Mouse (Mus musculus): ENCODE results near the gene Neb. TPM values are rescaled to one million over a fixed set of nuclear protein-coding genes. Genes with fewer than 3 reads are reported as not detected.

The Neb gene
- polyA plus RNA-seq, 1 experiment, result 0.58 TPM

- TF ChIP-seq CTCF (IDR thresholded peaks at IDR 0.05; ENCODE audit: low read depth, low read length) (no peak), POLR2A (IDR thresholded peaks at IDR 0.05; ENCODE audit: borderline replicate concordance, low read depth, low read length) (no peak)
- Histone ChIP-seq H3K27ac (ENCODE audit: insufficient read depth, low read depth, low read length) (no peak overlapping the region), H3K4me1 (ENCODE audit: control insufficient read depth, insufficient read depth, low read length) (no peaks in the 10 kb centered on the region), H3K4me3 (ENCODE audit: insufficient read depth, low read length) (no peak overlapping the region)
Observed at GRCm38 (mm10) chr2:52319020-52319567, 59.2 kb downstream of the Neb start.

- TF ChIP-seq CTCF (IDR thresholded peaks at IDR 0.05; ENCODE audit: low read depth, low read length) (no peak), POLR2A (IDR thresholded peaks at IDR 0.05; ENCODE audit: borderline replicate concordance, low read depth, low read length) (no peak)
- no peak overlapping the region for H3K27ac ChIP-seq (ENCODE audit: insufficient read depth, low read depth, low read length)
- H3K4me3 ChIP-seq (ENCODE audit: insufficient read depth, low read length), result no peak overlapping the region
- H3K4me1 ChIP-seq (ENCODE audit: control insufficient read depth, insufficient read depth, low read length), result no peaks in the 10 kb centered on the region
Observed at GRCm38 (mm10) chr2:52317471-52317870, 60.8 kb downstream of the Neb start.

GRCm38 (mm10) chr2:52315737-52316136, 62.5 kb downstream of the Neb start:
- Histone ChIP-seq H3K4me3 (ENCODE audit: insufficient read depth, low read length) (no peak overlapping the region), H3K27ac (ENCODE audit: insufficient read depth, low read depth, low read length) (no peak overlapping the region), H3K4me1 (ENCODE audit: control insufficient read depth, insufficient read depth, low read length) (no peaks in the 10 kb centered on the region)
- TF ChIP-seq CTCF (IDR thresholded peaks at IDR 0.05; ENCODE audit: low read depth, low read length), result no peak
- TF ChIP-seq POLR2A (IDR thresholded peaks at IDR 0.05; ENCODE audit: borderline replicate concordance, low read depth, low read length), result no peak

DNA sequence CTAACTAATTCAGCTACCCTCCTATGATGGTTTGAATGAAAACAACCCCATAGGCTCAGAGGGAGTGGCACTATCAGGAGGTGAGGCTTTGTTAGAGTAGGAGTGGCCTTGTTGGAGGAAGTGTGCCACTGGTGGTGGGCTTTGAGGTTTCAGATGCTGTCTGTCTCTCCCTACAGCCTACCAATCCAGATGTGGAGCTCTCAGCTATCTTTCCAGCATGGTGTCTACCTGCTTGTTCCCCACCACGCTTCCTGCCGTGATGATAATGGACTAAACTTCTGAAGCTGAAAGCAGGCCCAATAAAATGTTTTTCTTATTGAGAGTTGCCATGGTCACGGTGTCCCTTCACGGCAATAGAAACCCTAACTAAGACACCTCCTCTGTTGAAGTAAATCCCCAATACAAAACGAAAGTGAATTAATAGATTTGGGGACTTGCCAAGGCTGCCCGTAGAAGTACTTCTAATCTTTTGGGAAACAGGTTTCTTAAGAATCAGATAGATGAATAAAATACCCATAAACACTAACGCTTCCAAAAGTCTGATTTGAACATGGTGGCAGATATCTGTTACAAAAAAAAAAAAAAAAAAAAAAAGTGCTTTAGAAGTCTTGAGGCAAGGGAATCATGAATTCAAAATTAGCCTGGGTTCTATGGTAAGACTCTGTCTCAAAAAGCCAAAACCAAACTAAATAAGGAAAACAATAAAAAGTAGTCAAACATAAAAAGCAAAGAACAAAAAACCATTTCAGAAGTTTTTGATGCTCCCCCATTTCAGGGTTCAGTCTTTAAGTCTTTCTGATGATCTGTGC, 63.1 kb downstream of the Neb start:
- Histone ChIP-seq H3K27ac (ENCODE audit: insufficient read depth, low read depth, low read length) (no peak overlapping the region), H3K4me1 (ENCODE audit: control insufficient read depth, insufficient read depth, low read length) (no peaks in the 10 kb centered on the region), H3K4me3 (ENCODE audit: insufficient read depth, low read length) (no peak overlapping the region)
- TF ChIP-seq POLR2A (IDR thresholded peaks at IDR 0.05; ENCODE audit: borderline replicate concordance, low read depth, low read length) (no peak), CTCF (IDR thresholded peaks at IDR 0.05; ENCODE audit: low read depth, low read length) (no peak)

GRCm38 (mm10) chr2:52310757-52311156, 67.5 kb downstream of the Neb start:
- Histone ChIP-seq H3K4me1 (ENCODE audit: control insufficient read depth, insufficient read depth, low read length) (no peaks in the 10 kb centered on the region), H3K4me3 (ENCODE audit: insufficient read depth, low read length) (no peak overlapping the region), H3K27ac (ENCODE audit: insufficient read depth, low read depth, low read length) (no peak overlapping the region)
- no peak for TF ChIP-seq POLR2A (IDR thresholded peaks at IDR 0.05; ENCODE audit: borderline replicate concordance, low read depth, low read length)
- no peak for TF ChIP-seq CTCF (IDR thresholded peaks at IDR 0.05; ENCODE audit: low read depth, low read length)

DNA sequence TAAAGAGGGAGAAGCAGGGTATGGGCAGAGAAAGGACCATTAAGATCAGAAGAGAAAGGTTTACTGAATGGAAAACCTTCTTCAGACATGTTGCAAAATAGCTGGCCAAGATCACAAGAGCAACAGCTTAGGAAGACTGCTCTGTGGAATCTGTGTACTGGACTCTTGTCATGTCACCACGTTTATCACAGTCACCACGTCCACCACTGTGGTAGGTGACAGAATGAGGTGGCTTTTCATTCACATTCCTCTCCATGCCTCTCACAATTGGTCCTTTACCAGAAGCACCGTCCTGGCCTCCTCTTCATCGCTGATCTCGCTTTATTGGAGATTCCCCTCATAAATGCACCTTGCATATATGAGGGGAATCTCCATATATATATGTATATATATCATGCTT, 71.6 kb downstream of the Neb start:
- no peak overlapping the region for H3K27ac ChIP-seq (ENCODE audit: insufficient read depth, low read depth, low read length)
- TF ChIP-seq CTCF (IDR thresholded peaks at IDR 0.05; ENCODE audit: low read depth, low read length) (no peak), POLR2A (IDR thresholded peaks at IDR 0.05; ENCODE audit: borderline replicate concordance, low read depth, low read length) (no peak)
- no peak overlapping the region for H3K4me3 ChIP-seq (ENCODE audit: insufficient read depth, low read length)
- no peaks in the 10 kb centered on the region for H3K4me1 ChIP-seq (ENCODE audit: control insufficient read depth, insufficient read depth, low read length)

- Histone ChIP-seq H3K27ac (ENCODE audit: insufficient read depth, low read depth, low read length) (no peak overlapping the region), H3K4me1 (ENCODE audit: control insufficient read depth, insufficient read depth, low read length) (no peaks in the 10 kb centered on the region), H3K4me3 (ENCODE audit: insufficient read depth, low read length) (no peak overlapping the region)
- no peak for TF ChIP-seq CTCF (IDR thresholded peaks at IDR 0.05; ENCODE audit: low read depth, low read length)
- no peak for TF ChIP-seq POLR2A (IDR thresholded peaks at IDR 0.05; ENCODE audit: borderline replicate concordance, low read depth, low read length)
Observed at GRCm38 (mm10) chr2:52304554-52304953, 73.7 kb downstream of the Neb start.

DNA sequence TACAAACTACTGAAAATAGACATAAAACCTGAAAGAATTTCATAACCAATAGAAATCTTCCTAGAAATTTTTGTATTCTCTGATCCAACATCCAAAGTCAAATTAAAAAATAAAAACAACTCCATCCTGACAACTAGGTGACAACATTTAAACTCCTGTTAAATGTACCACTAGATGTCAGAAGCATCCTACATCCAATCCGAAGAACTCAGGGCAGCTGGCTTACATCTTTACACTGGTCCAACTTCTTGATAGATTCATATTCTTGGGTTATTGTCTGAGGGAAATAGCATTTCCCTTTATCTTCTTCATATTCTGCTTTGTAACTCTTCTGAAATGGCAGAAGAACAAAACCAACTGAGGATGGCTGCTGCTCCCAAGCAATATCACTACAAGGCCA, 74.9 kb downstream of the Neb start:
- peaks cover 2% of the 10 kb centered on the region for H3K4me1 ChIP-seq (ENCODE audit: control insufficient read depth, insufficient read depth, low read length)

GRCm38 (mm10) chr2:52297969-52298368, 80.3 kb downstream of the Neb start:
- peaks cover 7% of the 10 kb centered on the region for H3K4me1 ChIP-seq (ENCODE audit: control insufficient read depth, insufficient read depth, low read length)
- TF ChIP-seq CTCF (IDR thresholded peaks at IDR 0.05; ENCODE audit: low read depth, low read length) (no peak), POLR2A (IDR thresholded peaks at IDR 0.05; ENCODE audit: borderline replicate concordance, low read depth, low read length) (no peak)

More for the DNA sequence above, 74.9 kb downstream of the Neb start:
- Histone ChIP-seq H3K4me3 (ENCODE audit: insufficient read depth, low read length) (no peak overlapping the region), H3K27ac (ENCODE audit: insufficient read depth, low read depth, low read length) (no peak overlapping the region)
- TF ChIP-seq POLR2A (IDR thresholded peaks at IDR 0.05; ENCODE audit: borderline replicate concordance, low read depth, low read length) (no peak), CTCF (IDR thresholded peaks at IDR 0.05; ENCODE audit: low read depth, low read length) (no peak)

DNA sequence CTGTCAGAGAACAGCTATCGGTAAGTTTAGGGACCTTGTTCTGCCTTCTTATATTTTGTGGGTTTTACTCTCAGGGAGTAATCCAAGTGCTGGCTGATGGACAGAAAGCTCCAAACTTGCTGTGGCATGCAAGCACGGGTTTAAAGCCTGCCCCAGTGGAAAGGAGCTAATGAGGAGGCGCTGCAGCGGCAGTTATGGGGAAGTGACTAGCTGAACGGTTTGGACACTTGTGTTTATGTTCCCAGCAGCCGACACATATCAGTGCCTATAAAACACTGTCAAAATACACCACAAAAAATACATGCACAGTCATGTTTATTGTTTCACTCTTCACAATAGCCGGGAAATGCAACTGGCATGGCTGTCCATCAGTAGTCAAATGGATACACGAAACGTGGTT, 81.5 kb downstream of the Neb start:
- peaks cover 7% of the 10 kb centered on the region for H3K4me1 ChIP-seq (ENCODE audit: control insufficient read depth, insufficient read depth, low read length)
- H3K4me3 ChIP-seq (ENCODE audit: insufficient read depth, low read length), result no peak overlapping the region
- H3K27ac ChIP-seq (ENCODE audit: insufficient read depth, low read depth, low read length), result no peak overlapping the region
- TF ChIP-seq CTCF (IDR thresholded peaks at IDR 0.05; ENCODE audit: low read depth, low read length), result no peak
- TF ChIP-seq POLR2A (IDR thresholded peaks at IDR 0.05; ENCODE audit: borderline replicate concordance, low read depth, low read length), result no peak

More at GRCm38 (mm10) chr2:52297969-52298368, 80.3 kb downstream of the Neb start:
- Histone ChIP-seq H3K27ac (ENCODE audit: insufficient read depth, low read depth, low read length) (no peak overlapping the region), H3K4me3 (ENCODE audit: insufficient read depth, low read length) (no peak overlapping the region)
